Mouse (Mus musculus): ENCODE measurements around the gene Tmem242. TPM values are rescaled to one million over a fixed set of nuclear protein-coding genes. Genes with fewer than 3 reads are reported as not detected.

Tmem242 gene
- total and polyA plus RNA-seq, 3 experiments, result 68.9 to 83.1 (median 80.4) TPM

DNA sequence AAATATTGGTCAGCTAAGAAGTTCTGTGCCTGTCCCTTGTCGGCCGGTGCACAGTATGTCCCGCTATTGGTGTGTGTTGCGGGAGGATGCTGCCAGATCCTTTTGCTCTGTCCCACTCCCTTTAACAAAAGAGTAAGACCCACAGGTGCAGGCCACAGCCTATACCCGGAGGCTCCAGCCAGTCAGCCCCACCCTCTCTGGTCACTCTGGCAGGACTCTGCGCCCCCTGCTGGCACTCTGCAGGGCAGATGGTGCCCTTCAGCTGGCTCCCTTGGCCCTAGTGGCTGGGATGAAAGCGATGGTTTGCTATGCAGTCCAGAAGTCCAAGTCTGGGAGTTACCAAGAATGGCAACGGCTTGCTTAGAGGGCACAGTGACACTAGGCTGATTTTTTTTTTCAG lies 37.4 kb downstream of the Tmem242 start:
- Histone ChIP-seq H3K4me1 (ENCODE audit: control insufficient read depth in 1 of 2, insufficient read depth in 2 of 2) (peaks cover under 1 to 12% of the 10 kb centered on the region in 2 experiments; a peak in 2 of 4 replicates), H3K79me2 (replicated peaks; ENCODE audit: control insufficient read depth, extremely low read depth, insufficient read depth, poor library complexity, severe bottlenecking) (no peaks in the 10 kb centered on the region), H3K4me2 (ENCODE audit: insufficient read depth, low read depth, poor library complexity, severe bottlenecking) (peak overlapping the region; percentile 64), H3K9ac (ENCODE audit: insufficient read depth, low read depth) (peak overlapping the region; percentile 27; the same call in 1 of the 2 replicates), H3K27ac (ENCODE audit: insufficient read depth, low read depth) (no peak overlapping the region), H3K27me3 (replicated peaks) (no peaks in the 10 kb centered on the region), H3K4me3 (replicated peaks in 1 of 3; ENCODE audit: low read depth in 2 of 3, low read length in 2 of 3, poor library complexity in 1 of 3) (no peak overlapping the region), H3K36me3 (replicated peaks in 1 of 2; ENCODE audit: control insufficient read depth in 1 of 2, insufficient read depth in 1 of 2, low read length in 1 of 2) (no peaks in the 10 kb centered on the region), H3K9me3 (replicated peaks; ENCODE audit: low read length) (peaks cover 4% of the 10 kb centered on the region)
- dilution Hi-C loops (cut with MboI; ENCODE audit: extremely low pct_ligation_motif_present, extremely low pct_unique_long_range_greater_than_20kb, low sequenced_read_pairs), result no loop called here
- TF ChIP-seq CHD2 (IDR thresholded peaks at IDR 0.05; ENCODE audit: low read length), result no peak
- TF ChIP-seq RAD21 (IDR thresholded peaks at IDR 0.05; ENCODE audit: low read depth, low read length), result peak; percentile 57
- TF ChIP-seq TBP (conservative IDR thresholded peaks at IDR 0.05; ENCODE audit: low read depth, low read length), result no peak
- TF ChIP-seq E2F4 (IDR thresholded peaks at IDR 0.05; ENCODE audit: insufficient replicate concordance, low read depth, low read length), result no peak
- TF ChIP-seq JUND (conservative IDR thresholded peaks at IDR 0.05; ENCODE audit: low read depth, low read length), result no peak
- TF ChIP-seq GABPA (IDR thresholded peaks at IDR 0.05; ENCODE audit: insufficient replicate concordance, low read depth, low read length), result no peak
- peak; percentile 93 for TF ChIP-seq MAZ (IDR thresholded peaks at IDR 0.05; ENCODE audit: low read depth, low read length)
- no peak for TF ChIP-seq KAT2A (IDR thresholded peaks at IDR 0.05; ENCODE audit: insufficient replicate concordance, low read length)
- TF ChIP-seq TCF12 (IDR thresholded peaks at IDR 0.05; ENCODE audit: low read depth, low read length), result peak; percentile 29; the same call in 1 of the 2 replicates
- no peak for TF ChIP-seq ETS1 (conservative IDR thresholded peaks at IDR 0.05; ENCODE audit: low read depth, low read length)
- no peak for TF ChIP-seq HCFC1 (IDR thresholded peaks at IDR 0.05; ENCODE audit: low read depth, low read length)
- TF ChIP-seq ZMIZ1 (IDR thresholded peaks at IDR 0.05; ENCODE audit: low read depth, low read length), result no peak
- no peak for TF ChIP-seq RCOR1 (conservative IDR thresholded peaks at IDR 0.05; ENCODE audit: low read depth, low read length)
- TF ChIP-seq POLR2AphosphoS2 (IDR thresholded peaks at IDR 0.05; ENCODE audit: low read depth, low read length), result no peak
- no peak for TF ChIP-seq MXI1 (IDR thresholded peaks at IDR 0.05; ENCODE audit: low read depth, low read length)
- TF ChIP-seq MAFK (IDR thresholded peaks at IDR 0.05; ENCODE audit: insufficient replicate concordance, low read length), result no peak
- TF ChIP-seq PAX5 (IDR thresholded peaks at IDR 0.05; ENCODE audit: low read length), result no peak
- no peak for TF ChIP-seq ZNF384 (IDR thresholded peaks at IDR 0.05; ENCODE audit: low read depth, low read length)
- TF ChIP-seq ZC3H11A (IDR thresholded peaks at IDR 0.05; ENCODE audit: low read depth, low read length), result no peak
- TF ChIP-seq JUN (IDR thresholded peaks at IDR 0.05; ENCODE audit: insufficient read depth, low read depth, low read length), result no peak
- no peak for TF ChIP-seq BHLHE40 (IDR thresholded peaks at IDR 0.05; ENCODE audit: low read depth, low read length)
- peak; percentile 46; the same call in 1 of the 2 replicates for TF ChIP-seq MEF2A (IDR thresholded peaks at IDR 0.05; ENCODE audit: borderline replicate concordance, low read depth, low read length)
- no peak for TF ChIP-seq USF1 (IDR thresholded peaks at IDR 0.05; ENCODE audit: low read depth, low read length)
- TF ChIP-seq SIN3A (IDR thresholded peaks at IDR 0.05; ENCODE audit: low read length), result no peak
- peak; percentile 57 to 97 for TF ChIP-seq CTCF (conservative IDR thresholded peaks at IDR 0.05 in 1 of 2, IDR thresholded peaks at IDR 0.05 in 1 of 2; ENCODE audit: low read depth in 2 of 2, low read length in 2 of 2)
- TF ChIP-seq NELFE (IDR thresholded peaks at IDR 0.05; ENCODE audit: low read depth, low read length), result peak; percentile 42; the same call in 1 of the 2 replicates
- peak; percentile 50; the same call in 1 of the 2 replicates for TF ChIP-seq IRF4 (IDR thresholded peaks at IDR 0.05; ENCODE audit: low read depth, low read length)
- 0 out of 2 replicates have a peak, but pooled peaks have one; percentile 23 for TF ChIP-seq POLR2A (IDR thresholded peaks at IDR 0.05; ENCODE audit: low read depth, low read length)
- TF ChIP-seq ELF1 (IDR thresholded peaks at IDR 0.05; ENCODE audit: low read depth, low read length), result no peak
- no peak for TF ChIP-seq EP300 (IDR thresholded peaks at IDR 0.05; ENCODE audit: low read length)
- TF ChIP-seq MYC (IDR thresholded peaks at IDR 0.05; ENCODE audit: low read depth, low read length), result no peak
- peak; percentile 69 for TF ChIP-seq SMC3 (IDR thresholded peaks at IDR 0.05; ENCODE audit: low read depth, low read length)
- TF ChIP-seq CHD1 (IDR thresholded peaks at IDR 0.05; ENCODE audit: low read depth, low read length), result no peak
- TF ChIP-seq NRF1 (IDR thresholded peaks at IDR 0.05; ENCODE audit: low read depth, low read length), result no peak
- no peak for TF ChIP-seq ZKSCAN1 (IDR thresholded peaks at IDR 0.05; ENCODE audit: borderline replicate concordance, low read depth, low read length)
- no peak for TF ChIP-seq MAX (IDR thresholded peaks at IDR 0.05; ENCODE audit: low read length)
- no peak for TF ChIP-seq UBTF (IDR thresholded peaks at IDR 0.05; ENCODE audit: low read depth, low read length)
- no peak for TF ChIP-seq USF2 (conservative IDR thresholded peaks at IDR 0.05; ENCODE audit: low read depth, low read length)
- peak; percentile 81 for DNase-seq (ENCODE audit: extremely low read depth)
- in situ Hi-C loops (cut with MboI; ENCODE audit: low pct_ligation_motif_present, low pct_unique_long_range_greater_than_20kb, low sequenced_read_pairs), result no loop called here
